Mouse (Mus musculus): ENCODE measurements around the gene Rundc1.
"Not testable (repeated sequence)": the region's sequence is repeated elsewhere in the genome, so short reads cannot be mapped to it uniquely, and the experiment has no call there.

The Rundc1 gene

DNA sequence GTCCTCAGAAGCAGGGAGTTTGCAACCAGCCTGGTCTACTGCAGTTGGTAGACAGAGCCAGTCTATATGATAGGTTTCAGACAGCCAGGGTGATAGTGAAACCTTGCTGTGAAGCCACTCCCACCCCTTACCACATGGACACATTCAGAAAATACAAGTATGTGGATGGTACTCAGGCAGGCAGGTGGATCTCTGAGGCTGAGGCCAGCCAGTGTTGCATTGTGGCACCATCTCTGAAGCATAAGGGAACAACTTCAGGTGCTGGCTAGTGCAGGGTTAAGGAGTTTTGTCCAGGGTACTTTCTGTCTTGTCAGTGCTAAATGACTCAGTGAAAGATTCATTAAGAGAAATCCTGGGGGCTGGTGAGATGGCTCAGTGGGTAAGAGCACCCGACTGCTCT, 21.4 kb downstream of the Rundc1 start:
- DNase-seq (ENCODE audit: low spot score): no peak

GRCm38 (mm10) chr11:101446860-101447259, 22.0 kb downstream of the Rundc1 start:
- not testable (repeated sequence) for DNase-seq (ENCODE audit: low spot score)

DNA sequence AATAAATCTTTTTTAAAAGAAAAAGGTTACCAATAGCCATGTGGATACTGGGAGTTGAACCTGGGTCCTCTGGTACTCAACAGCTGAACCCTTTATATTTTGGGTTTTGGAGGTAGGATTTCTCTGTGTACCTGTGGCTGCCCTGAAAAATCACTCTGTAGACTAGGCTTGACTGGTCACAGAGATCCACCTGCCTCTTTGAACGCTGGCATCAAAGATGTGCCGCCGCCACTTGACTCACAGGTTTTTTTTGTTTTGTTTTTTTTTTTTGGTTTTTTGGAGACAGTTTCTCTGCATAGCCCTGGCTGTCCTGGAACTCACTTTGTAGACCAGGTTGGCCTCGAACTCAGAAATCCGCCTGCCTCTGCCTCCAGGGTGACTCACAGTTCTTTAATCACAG, 22.9 kb downstream of the Rundc1 start:
- DNase-seq (ENCODE audit: low spot score): no peak

DNA sequence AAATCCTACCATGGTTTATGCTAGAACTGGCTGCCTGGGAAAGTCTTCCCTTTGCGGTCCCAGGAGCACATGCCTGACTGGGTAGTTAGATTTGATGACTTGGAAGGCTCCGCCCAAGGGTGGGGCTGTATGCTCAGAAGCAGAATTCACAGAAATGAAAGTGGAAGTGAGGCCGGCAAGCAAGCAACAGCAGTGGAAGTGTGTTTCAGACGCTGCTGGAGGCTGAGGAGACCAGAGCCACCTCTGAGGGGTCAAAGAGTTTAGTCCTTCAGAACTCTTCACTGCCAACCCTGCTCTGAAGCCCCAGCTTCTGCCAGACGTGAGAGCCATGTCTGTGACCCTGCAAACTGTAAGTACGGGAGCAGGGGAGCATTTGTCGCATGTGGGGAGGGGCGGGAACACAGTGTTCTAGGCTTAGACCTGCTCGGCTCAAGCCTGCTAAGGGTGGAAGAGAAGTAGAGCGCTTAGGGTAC, 23.4 kb downstream of the Rundc1 start, which contains the start of gene Ifi35:
TSS of gene Ifi35 (plus strand) at position 134 of the 473 bp plus-strand sequence.
- peak; percentile 66 for DNase-seq (ENCODE audit: low spot score)

GRCm38 (mm10) chr11:101448899-101449298, 24.0 kb downstream of the Rundc1 start:
- no peak for DNase-seq (ENCODE audit: low spot score)

- DNase-seq (ENCODE audit: low spot score): not testable (repeated sequence)
Measured at GRCm38 (mm10) chr11:101449596-101449995, 24.7 kb downstream of the Rundc1 start.

DNA sequence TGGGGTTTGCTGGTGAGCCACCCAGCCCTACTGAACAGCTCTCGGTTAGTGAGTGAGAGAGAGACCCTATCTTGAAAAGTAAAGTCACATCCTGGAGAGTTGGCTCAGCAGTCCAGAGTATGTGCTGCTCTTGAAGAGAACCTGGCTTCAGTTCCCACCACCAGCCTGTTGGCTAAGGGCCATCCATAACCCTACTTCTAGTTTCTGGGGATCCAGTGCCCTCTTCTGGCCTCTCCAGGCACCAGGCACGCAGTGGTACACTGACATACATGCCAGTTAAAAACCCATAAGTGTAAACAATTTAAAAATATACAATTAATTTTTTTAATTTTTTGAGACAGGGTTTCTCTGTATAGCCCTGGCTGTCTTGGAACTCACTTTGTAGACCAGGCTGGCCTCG, 25.5 kb downstream of the Rundc1 start:
- DNase-seq (ENCODE audit: low spot score): no peak

GRCm38 (mm10) chr11:101451536-101451935, 26.7 kb downstream of the Rundc1 start:
- no peak for DNase-seq (ENCODE audit: low spot score)

GRCm38 (mm10) chr11:101452093-101452774, 27.3 kb downstream of the Rundc1 start:
- DNase-seq (ENCODE audit: low spot score): no peak

DNA sequence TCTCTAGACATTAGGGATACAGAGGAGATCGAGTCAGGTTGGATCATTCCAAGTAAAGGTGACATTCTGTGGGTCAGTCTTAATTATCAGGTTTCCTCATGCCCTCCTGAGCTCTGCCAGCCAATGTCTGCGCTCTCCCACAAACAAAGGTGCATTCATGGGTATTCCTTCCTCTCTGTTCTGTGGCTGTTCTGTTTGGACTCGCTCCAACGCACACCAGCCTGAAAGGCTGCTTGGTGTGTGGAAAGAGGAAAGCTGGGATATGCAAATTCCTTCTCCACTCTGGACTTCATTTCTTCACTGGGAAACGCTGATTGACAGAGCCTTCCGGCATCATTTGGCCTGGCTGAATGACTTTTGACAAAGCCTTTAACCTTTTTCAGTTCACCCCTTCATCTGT, 29.8 kb downstream of the Rundc1 start:
- no peak for DNase-seq (ENCODE audit: low spot score)

- no peak for DNase-seq (ENCODE audit: low spot score)
Measured at GRCm38 (mm10) chr11:101455627-101456026, 30.7 kb downstream of the Rundc1 start.

DNA sequence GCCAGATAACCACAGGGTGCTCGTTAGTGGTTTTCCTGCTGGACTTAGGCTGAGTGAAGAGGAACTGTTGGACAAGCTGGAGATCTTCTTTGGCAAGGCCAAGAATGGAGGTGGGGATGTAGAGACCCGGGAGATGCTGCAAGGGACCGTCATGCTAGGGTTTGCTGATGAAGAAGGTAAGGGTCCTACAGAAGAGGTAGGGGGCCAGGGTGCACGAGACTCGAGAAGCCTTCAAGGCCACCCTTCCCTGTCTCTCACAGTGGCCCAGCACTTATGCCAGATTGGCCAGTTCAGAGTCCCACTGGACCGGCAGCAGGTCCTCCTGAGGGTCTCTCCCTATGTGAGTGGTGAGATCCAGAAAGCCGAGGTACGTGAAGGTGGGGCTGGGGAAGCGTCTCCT, 32.7 kb downstream of the Rundc1 start:
- DNase-seq (ENCODE audit: low spot score): no peak

- no peak for DNase-seq (ENCODE audit: low spot score)
Measured at GRCm38 (mm10) chr11:101458217-101458616, 33.3 kb downstream of the Rundc1 start.

- no peak for DNase-seq (ENCODE audit: low spot score)
Measured at GRCm38 (mm10) chr11:101459716-101460115, 34.8 kb downstream of the Rundc1 start.

GRCm38 (mm10) chr11:101460321-101460720, 35.4 kb downstream of the Rundc1 start:
- no peak for DNase-seq (ENCODE audit: low spot score)

- no peak for DNase-seq (ENCODE audit: low spot score)
Measured at GRCm38 (mm10) chr11:101462141-101462540, 37.3 kb downstream of the Rundc1 start.

- no peak for DNase-seq (ENCODE audit: low spot score)
Measured at GRCm38 (mm10) chr11:101462583-101463440, 37.9 kb downstream of the Rundc1 start.

DNA sequence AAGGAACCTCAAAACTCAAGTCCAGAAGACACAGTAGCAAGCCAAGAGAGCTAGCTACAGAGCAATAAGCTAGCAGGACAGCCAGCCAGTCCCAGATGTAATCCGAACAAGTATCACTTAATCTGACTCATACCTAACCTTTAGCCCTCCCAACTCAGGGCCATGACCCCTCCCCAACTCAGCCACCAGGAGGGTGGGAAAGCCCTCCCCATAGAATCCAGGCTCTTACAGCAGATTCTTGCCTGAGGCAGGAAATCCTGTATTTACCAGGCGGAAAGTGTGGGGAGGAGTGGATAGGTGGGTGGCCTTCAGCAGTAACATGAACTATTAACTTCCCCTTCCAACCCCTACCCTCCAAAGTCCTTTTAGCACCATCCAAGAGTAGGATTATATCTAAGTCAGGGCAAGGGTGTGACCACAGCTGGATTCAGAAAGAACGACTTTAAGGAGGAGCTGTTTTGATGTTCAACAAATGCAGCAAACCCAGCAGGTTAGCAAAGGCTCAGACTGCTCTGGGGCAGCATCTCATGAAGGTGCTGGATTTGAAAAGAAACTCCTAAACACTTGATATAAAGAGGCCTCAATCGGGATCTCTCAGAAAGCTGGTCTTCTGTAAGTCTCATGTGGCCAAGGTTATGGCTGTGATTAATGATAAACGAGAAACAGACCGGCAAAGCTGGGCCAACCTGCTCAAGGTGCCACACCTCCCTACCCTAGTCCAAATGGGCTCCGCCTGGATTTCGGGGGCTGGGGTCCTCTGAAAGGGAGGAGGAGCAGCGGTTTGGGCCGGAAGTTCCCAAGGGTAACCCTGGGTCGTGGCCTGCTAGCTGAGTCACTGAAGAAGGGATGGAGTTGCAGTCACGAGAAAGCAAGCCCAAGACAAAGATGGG, 39.6 kb downstream of the Rundc1 start, which contains the start of gene Rnd2:
TSS of gene Rnd2 (plus strand) at position 789 of the 890 bp plus-strand sequence.
- peak; percentile 62 for DNase-seq (ENCODE audit: low spot score)

DNA sequence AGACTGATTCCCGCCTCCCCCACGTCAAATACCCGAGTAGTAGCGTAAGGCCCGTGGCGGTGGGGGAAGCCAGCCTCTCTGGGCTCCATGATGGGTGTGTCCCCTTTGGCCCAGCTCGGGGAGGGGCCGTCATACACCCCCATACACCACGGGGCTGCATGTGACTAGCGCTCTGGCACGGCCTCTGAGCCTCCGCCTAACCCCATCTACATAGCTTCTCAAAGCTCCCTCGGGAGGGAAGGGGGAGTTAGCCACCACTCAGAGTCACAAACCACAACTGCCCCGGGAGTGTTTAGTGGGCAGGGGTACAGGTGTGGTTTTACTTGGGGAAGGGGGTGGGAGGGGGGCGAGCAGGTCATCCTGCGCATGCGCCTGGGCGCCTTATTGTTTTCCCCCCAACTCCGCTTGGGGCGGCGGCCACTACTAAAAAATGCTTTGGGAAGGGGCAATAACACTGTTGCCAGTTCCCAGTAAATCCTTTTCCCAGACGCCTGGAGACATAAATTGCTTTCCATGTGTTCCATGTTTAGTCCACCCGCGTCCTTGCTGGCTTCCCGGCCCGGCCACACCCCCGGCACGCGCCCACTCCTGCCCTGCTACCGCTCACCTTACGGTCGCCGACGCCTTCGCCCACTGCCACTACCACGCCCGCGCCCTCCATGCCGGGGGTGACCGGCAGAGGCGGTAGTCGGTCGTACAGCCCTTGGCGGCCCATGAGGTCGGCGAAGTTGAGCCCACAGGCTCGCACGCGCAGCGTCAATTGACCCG, 40.4 kb downstream of the Rundc1 start:
- peak; percentile 70 for DNase-seq (ENCODE audit: low spot score)

DNA sequence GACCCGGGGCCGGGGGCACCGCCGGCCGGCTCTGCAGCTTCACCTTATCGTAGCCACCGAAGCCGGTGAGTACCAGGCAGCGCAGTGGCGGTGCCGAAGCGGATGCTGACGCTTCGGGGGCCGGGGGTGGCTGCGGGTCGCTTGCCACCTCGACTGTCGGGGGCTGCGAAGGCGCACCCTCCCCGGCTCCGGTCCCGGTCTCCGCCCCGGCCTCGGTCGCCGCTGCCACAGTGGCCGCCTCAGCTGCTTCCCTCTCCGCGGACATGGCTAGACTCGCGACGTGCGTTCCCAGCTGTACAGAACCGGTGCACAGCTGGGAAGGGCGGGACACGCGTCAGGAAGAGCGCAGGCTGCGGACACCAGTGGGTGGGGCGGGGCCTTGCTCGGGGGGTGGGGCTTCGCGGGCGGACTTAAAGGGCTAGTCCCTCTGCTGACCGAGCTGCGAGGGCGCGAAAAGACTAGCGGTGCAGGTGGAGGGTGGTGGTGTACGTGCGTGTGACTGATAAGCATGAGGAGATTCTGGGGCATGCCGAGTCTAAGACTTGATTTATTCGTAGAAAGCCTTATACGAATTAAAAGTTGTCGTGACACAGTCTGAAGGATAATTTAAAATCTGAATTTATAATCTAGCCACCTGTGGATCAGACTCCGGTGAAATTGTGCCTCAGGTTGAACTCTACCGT, 41.1 kb downstream of the Rundc1 start, which contains the start of gene Vat1:
TSS of gene Vat1 (minus strand) at position 362 of the 683 bp plus-strand sequence.
- peak; percentile 72 for DNase-seq (ENCODE audit: low spot score)
